Mouse (Mus musculus): ENCODE measurements around the gene Muc5ac.
"Not testable (repeated sequence)": the region's sequence is repeated elsewhere in the genome, so short reads cannot be mapped to it uniquely, and the experiment has no call there.

Muc5ac gene

GRCm38 (mm10) chr7:141788677-141789452, at the start of gene Muc5ac:
Gene Muc5ac, plus strand, starts transcription at chr7:141788972.
- DNase-seq = no peak

- no peak for DNase-seq
Observed at GRCm38 (mm10) chr7:141747451-141748100, 41.2 kb upstream of the Muc5ac start.

GRCm38 (mm10) chr7:141752513-141752912, 36.3 kb upstream of the Muc5ac start:
- no peak for DNase-seq

GRCm38 (mm10) chr7:141755831-141756230, 32.9 kb upstream of the Muc5ac start:
- peak; percentile 78 for DNase-seq

- no peak for DNase-seq
Observed at GRCm38 (mm10) chr7:141758291-141758690, 30.5 kb upstream of the Muc5ac start.

- no peak for DNase-seq
Observed at GRCm38 (mm10) chr7:141770521-141770920, 18.3 kb upstream of the Muc5ac start.

GRCm38 (mm10) chr7:141770988-141771387, 17.8 kb upstream of the Muc5ac start:
- DNase-seq = no peak

GRCm38 (mm10) chr7:141772058-141772557, 16.7 kb upstream of the Muc5ac start:
- no peak for DNase-seq

- no peak for DNase-seq
Observed at GRCm38 (mm10) chr7:141774855-141775254, 13.9 kb upstream of the Muc5ac start.

- no peak for DNase-seq
Observed at GRCm38 (mm10) chr7:141776199-141776598, 12.6 kb upstream of the Muc5ac start.

GRCm38 (mm10) chr7:141794251-141794650, 5.5 kb downstream of the Muc5ac start:
- no peak for DNase-seq

GRCm38 (mm10) chr7:141803206-141803605, 14.4 kb downstream of the Muc5ac start:
- no peak for DNase-seq

GRCm38 (mm10) chr7:141805384-141805783, 16.6 kb downstream of the Muc5ac start:
- no peak for DNase-seq

GRCm38 (mm10) chr7:141807823-141808222, 19.1 kb downstream of the Muc5ac start:
- DNase-seq = not testable (repeated sequence)

- not testable (repeated sequence) for DNase-seq
Observed at GRCm38 (mm10) chr7:141809933-141810332, 21.2 kb downstream of the Muc5ac start.

GRCm38 (mm10) chr7:141813321-141813720, 24.5 kb downstream of the Muc5ac start:
- no peak for DNase-seq

- no peak for DNase-seq
Observed at GRCm38 (mm10) chr7:141815361-141815760, 26.6 kb downstream of the Muc5ac start.

GRCm38 (mm10) chr7:141817355-141818075, 28.7 kb downstream of the Muc5ac start:
- DNase-seq = peak; percentile 31

- peak; percentile 12 for DNase-seq
Observed at GRCm38 (mm10) chr7:141818267-141818666, 29.5 kb downstream of the Muc5ac start.

GRCm38 (mm10) chr7:141822582-141823261, 34.0 kb downstream of the Muc5ac start:
- no peak for DNase-seq

- DNase-seq = no peak
Observed at GRCm38 (mm10) chr7:141823699-141824098, 34.9 kb downstream of the Muc5ac start.

GRCm38 (mm10) chr7:141824398-141824797, 35.6 kb downstream of the Muc5ac start:
- DNase-seq = no peak

- no peak for DNase-seq
Observed at GRCm38 (mm10) chr7:141835941-141836340, 47.2 kb downstream of the Muc5ac start.
